Mouse (Mus musculus) cerebellum, adult 2 months (tissue): Measurements from ENCODE around the gene Dhrs7b. TPM values are rescaled to one million over a fixed set of nuclear protein-coding genes. Genes with fewer than 3 reads are reported as not detected.
"Not testable (repeated sequence)": the region's sequence is repeated elsewhere in the genome, so short reads cannot be mapped to it uniquely, and the experiment has no call there.

Experiments used
- DNase-seq, 2 experiments: peaks; one replicate each; pipeline ENCODE4 v3.0.0; 2021
- H3K27ac ChIP-seq: fragments of 200-500 bp; 2 replicates; pipeline ENCODE4 v1.5.1; 2012; ENCODE audit warnings: low read length, control low read depth, inconsistent platforms; ENCODE audit not compliant: insufficient read depth
- H3K27me3 ChIP-seq: fragments of 200-500 bp; 2 replicates; pipeline ENCODE4 v1.6.1; 2012; ENCODE audit warnings: inconsistent platforms, mild to moderate bottlenecking, low read length, moderate library complexity; ENCODE audit not compliant: control insufficient read depth, insufficient read depth
- H3K4me1 ChIP-seq: fragments of 200-500 bp; 2 replicates; pipeline ENCODE4 v1.6.1; 2011; ENCODE audit warnings: low read length; ENCODE audit not compliant: control insufficient read depth, insufficient read depth
- H3K4me3 ChIP-seq: fragments of 200-500 bp; replicated peaks from 2 replicates; pipeline ENCODE3; 2011; ENCODE audit warnings: mild to moderate bottlenecking, low read depth, low read length, control low read depth; ENCODE audit not compliant: insufficient read depth
- CTCF ChIP-seq: fragments of 200-500 bp; IDR thresholded peaks from 2 replicates; pipeline ENCODE4 v1.5.1; 2011; ENCODE audit warnings: low read depth, mild to moderate bottlenecking, control low read depth, low read length, moderate library complexity, borderline replicate concordance; ENCODE audit not compliant: insufficient read depth
- POLR2A ChIP-seq: fragments of 200-500 bp; IDR thresholded peaks from 2 replicates; pipeline ENCODE4 v1.6.1; 2011; ENCODE audit warnings: low read length, control low read depth, borderline replicate concordance; ENCODE audit not compliant: insufficient read depth
- WGBS: fragments of 180-500 bp; shearing (Covaris S2); methylation state at CpG from one replicate; pipeline ENCODE4 v1.1.7; 2018; 5-methylcytosine and 5-hydroxymethylcytosine counted together
- polyA plus RNA-seq: library from polyadenylated mRNA; depleted of rRNA; stranded (reverse); fragments of >200 nt; gene quantifications from 2 replicates; pipeline ENCODE4 v1.2.3, GENCODE M21; 2012

Dhrs7b gene
- polyA plus RNA-seq, 1 experiment = 21.5 TPM

- no peak overlapping the region for H3K27ac ChIP-seq
- WGBS = 66% methylated on average over 1 of the region's 1 CpGs
- no peaks in the 10 kb centered on the region for H3K27me3 ChIP-seq
- no peak for DNase-seq
- no peaks in the 10 kb centered on the region for H3K4me1 ChIP-seq
- H3K4me3 ChIP-seq = no peak overlapping the region
- TF ChIP-seq POLR2A = no peak
- no peak for TF ChIP-seq CTCF
Observed at GRCm38 (mm10) chr11:60809546-60809945, 20.9 kb upstream of the Dhrs7b start.

GRCm38 (mm10) chr11:60810046-60810965 is 20.1 kb upstream of the Dhrs7b start:
- no peak for DNase-seq
- H3K27ac ChIP-seq = no peak overlapping the region
- H3K27me3 ChIP-seq = no peaks in the 10 kb centered on the region
- TF ChIP-seq POLR2A = no peak
- no peak for TF ChIP-seq CTCF
- 20% methylated on average over 14 of the region's 14 CpGs for WGBS
- peak overlapping the region; percentile 30 for H3K4me3 ChIP-seq
- H3K4me1 ChIP-seq = no peaks in the 10 kb centered on the region

GRCm38 (mm10) chr11:60811054-60811460 is 19.4 kb upstream of the Dhrs7b start:
- no peak overlapping the region for H3K27ac ChIP-seq
- WGBS = 0% methylated on average over 29 of the region's 29 CpGs
- H3K27me3 ChIP-seq = no peaks in the 10 kb centered on the region
- H3K4me1 ChIP-seq = no peaks in the 10 kb centered on the region
- TF ChIP-seq POLR2A (no peak), CTCF (no peak)
- peak; percentile 84 to 87 for DNase-seq
- peak overlapping the region; percentile 51 for H3K4me3 ChIP-seq

- not testable (repeated sequence) for DNase-seq, H3K27me3 ChIP-seq, H3K27ac ChIP-seq, H3K4me1 ChIP-seq
- H3K4me3 ChIP-seq = peak within 1 kb of the TSS; percentile 51
- WGBS = 36% methylated on average over 6 of the region's 6 CpGs
Observed at GRCm38 (mm10) chr11:60811618-60812017, 18.8 kb upstream of the Dhrs7b start, which contains the start of gene Shmt1. Shmt1 (minus strand) TSS chr11:60811718.

- WGBS = 62% methylated on average over 5 of the region's 5 CpGs
- no peak overlapping the region for H3K27ac ChIP-seq
- no peaks in the 10 kb centered on the region for H3K27me3 ChIP-seq
- no peak for DNase-seq
- TF ChIP-seq POLR2A (no peak), CTCF (no peak)
- no peaks in the 10 kb centered on the region for H3K4me1 ChIP-seq
- H3K4me3 ChIP-seq = no peak overlapping the region
Observed at GRCm38 (mm10) chr11:60816398-60816797, 14.0 kb upstream of the Dhrs7b start.

GRCm38 (mm10) chr11:60823771-60824170 is 6.7 kb upstream of the Dhrs7b start:
- 66% methylated on average over 2 of the region's 2 CpGs for WGBS
- no peak for TF ChIP-seq CTCF
- TF ChIP-seq POLR2A = no peak
- no peaks in the 10 kb centered on the region for H3K4me1 ChIP-seq
- DNase-seq = no peak
- H3K27ac ChIP-seq = no peak overlapping the region
- H3K27me3 ChIP-seq = no peaks in the 10 kb centered on the region
- no peak overlapping the region for H3K4me3 ChIP-seq

GRCm38 (mm10) chr11:60825191-60825590 is 5.2 kb upstream of the Dhrs7b start:
- WGBS = 84% methylated on average over 3 of the region's 3 CpGs

GRCm38 (mm10) chr11:60826700-60827099 is 3.7 kb upstream of the Dhrs7b start:
- Histone ChIP-seq H3K27me3 (no peaks in the 10 kb centered on the region), H3K4me1 (0 out of 2 replicates have a peak, but pooled peaks cover 3% of the 10 kb centered on the region), H3K4me3 (no peak overlapping the region), H3K27ac (no peak overlapping the region)
- DNase-seq = no peak
- 47% methylated on average over 1 of the region's 1 CpGs for WGBS
- TF ChIP-seq POLR2A (no peak), CTCF (no peak)

More at GRCm38 (mm10) chr11:60825191-60825590, 5.2 kb upstream of the Dhrs7b start:
- no peaks in the 10 kb centered on the region for H3K27me3 ChIP-seq
- TF ChIP-seq POLR2A = no peak
- no peak overlapping the region for H3K27ac ChIP-seq
- DNase-seq = no peak
- no peaks in the 10 kb centered on the region for H3K4me1 ChIP-seq
- no peak overlapping the region for H3K4me3 ChIP-seq
